Mouse (Mus musculus) activated CD4-positive, CD25-positive, alpha-beta regulatory T cell, adult 4 months (primary cell): ENCODE results near the gene Zmynd19. TPM values are rescaled to one million over a fixed set of nuclear protein-coding genes. Genes with fewer than 3 reads are reported as not detected.
A peak's percentile ranks its signal among the peaks of the same experiment; 100 is the strongest.

ENCODE experiments used
- ATAC-seq: one replicate; pipeline ENCODE4 v1.8.0; 2017
- polyA plus RNA-seq, 2 experiments: library from polyadenylated mRNA; unstranded; fragments of 100-300 nt; shearing (Covaris generic); gene quantifications; one replicate each; pipeline ENCODE4 v1.2.1; 2017

The Zmynd19 gene
- 1 to 10 TPM; 1.3 to 1.8 TPM for polyA plus RNA-seq

- peak; percentile 97 for ATAC-seq
Observed at GRCm38 (mm10) chr2:24949421-24950188, at the start of gene Zmynd19. TSS of gene Zmynd19 (plus strand) at chr2:24949792.

DNA sequence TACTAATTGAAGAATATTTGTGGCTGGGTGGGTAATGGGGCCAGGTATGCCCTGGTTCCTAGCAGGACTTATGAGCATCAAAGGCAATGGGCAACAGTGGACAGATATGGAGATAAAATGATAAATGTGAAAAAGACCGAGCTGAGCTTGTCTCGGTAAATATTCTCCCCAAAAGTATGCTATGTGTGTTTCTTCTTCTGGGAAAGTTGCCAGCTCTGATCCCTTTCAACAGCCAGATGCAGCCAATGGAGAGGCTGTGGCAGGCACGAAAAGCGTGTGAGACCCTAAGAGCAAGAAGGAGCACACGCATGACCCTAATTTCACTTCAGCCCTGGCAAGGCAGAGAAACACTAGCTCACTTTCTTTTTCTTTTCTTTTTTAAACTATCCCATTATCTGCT lies 48.5 kb upstream of the Zmynd19 start:
- no peak for ATAC-seq

DNA sequence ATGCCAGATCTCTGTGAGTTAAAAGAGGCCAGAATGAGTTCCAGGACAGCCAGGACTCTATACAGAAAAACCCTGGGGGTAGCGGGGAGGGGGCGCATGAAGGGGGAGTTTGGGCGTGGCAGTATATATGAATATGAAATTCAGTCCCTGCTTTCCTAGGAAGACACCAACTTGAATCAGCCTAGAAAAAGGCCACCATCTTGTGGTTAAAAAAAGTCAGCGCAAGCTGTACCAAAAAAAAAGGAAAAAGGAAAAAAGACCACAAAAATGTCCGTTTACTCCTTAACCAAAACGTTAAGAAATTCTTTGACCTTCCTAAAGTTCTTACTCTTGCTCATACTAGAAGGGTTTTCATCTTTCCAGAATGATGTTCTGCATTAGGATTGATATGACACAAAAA lies 46.6 kb upstream of the Zmynd19 start:
- ATAC-seq: no peak

DNA sequence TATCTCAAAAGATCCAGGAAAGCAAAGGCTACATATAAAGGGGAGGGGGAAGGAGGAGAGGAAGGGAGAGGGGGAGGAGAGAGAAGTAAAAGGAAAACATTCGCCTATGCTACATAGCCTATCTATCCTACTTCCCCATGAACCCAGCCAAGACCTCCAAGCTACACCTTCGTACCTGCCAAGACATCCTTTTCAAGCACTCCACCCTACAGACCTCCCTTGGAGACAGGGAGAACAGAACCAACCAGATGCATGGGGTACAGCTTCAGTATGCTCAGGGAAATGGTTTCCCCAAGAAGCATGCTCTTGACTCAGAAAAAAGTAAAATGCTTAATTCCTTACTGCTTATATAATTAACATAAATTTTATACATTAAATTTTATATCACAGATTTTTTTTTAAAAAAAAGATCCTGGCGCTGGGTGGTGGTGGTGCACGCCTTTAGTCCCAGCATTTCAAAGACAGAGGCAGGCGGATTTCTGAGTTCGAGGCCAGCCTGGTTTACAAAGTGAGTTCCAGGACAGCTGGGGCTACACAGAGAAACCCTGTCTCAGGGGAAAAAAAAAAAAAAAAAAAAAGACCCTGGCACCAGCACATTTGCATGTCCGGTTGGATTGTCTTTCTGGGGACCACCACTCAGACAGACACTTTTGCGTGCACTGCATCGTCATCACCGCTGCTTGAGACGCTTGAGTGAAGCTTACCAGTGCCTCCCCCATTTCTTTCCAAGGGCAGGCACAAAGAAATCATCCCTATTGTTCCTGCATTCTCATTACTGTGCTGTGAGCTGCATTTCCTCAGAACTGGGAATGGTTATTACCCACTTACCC lies 44.6 kb upstream of the Zmynd19 start:
- no peak for ATAC-seq

- ATAC-seq: no peak
Observed at GRCm38 (mm10) chr2:24905653-24906155, 43.9 kb upstream of the Zmynd19 start.

DNA sequence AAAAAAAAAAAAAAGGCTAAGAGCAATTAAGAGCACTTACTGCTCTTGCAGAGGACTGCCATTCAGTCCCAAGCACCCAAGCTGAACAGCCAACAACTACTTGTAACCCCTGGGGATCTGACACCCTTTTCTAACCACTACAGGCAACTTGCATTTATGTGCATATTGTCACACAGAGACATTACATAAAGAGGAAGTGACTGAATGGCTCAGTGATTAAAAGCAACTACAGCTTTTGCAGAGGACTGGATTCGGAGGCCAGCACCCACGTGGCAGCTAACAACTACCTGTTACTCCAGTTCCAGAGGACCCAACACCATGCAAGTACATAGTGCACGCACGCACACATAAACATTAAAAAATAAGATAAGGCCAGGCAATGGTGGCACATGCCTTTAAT lies 39.1 kb upstream of the Zmynd19 start:
- no peak for ATAC-seq

- no peak for ATAC-seq
Observed at GRCm38 (mm10) chr2:24912189-24912588, 37.4 kb upstream of the Zmynd19 start.

GRCm38 (mm10) chr2:24912589-24912988 lies 37.0 kb upstream of the Zmynd19 start:
- no peak for ATAC-seq

DNA sequence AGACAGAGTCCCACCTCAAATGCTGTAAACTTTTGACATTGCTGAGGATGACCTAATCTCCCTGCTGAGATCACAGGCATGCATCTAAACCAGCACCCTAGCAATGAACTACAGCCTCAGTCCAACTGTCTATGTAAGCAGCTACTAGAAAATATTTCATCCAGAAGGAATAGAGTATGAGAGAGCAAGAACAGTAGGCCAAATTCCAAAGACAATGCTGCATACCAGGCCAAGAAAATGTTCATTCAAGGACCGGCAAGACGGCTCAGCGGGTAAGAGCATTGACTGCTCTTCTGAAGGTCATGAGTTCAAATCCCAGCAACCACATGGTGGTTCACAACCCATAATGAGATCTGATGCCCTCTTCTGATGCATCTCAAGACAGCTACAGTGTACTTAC lies 34.8 kb upstream of the Zmynd19 start:
- no peak for ATAC-seq

GRCm38 (mm10) chr2:24918930-24919838 lies 30.4 kb upstream of the Zmynd19 start, which contains the start of gene Ehmt1:
TSS of gene Ehmt1 (minus strand) at chr2:24919614.
- ATAC-seq: peak; percentile 87

GRCm38 (mm10) chr2:24919839-24920175 lies 29.8 kb upstream of the Zmynd19 start:
- peak; percentile 47 for ATAC-seq

DNA sequence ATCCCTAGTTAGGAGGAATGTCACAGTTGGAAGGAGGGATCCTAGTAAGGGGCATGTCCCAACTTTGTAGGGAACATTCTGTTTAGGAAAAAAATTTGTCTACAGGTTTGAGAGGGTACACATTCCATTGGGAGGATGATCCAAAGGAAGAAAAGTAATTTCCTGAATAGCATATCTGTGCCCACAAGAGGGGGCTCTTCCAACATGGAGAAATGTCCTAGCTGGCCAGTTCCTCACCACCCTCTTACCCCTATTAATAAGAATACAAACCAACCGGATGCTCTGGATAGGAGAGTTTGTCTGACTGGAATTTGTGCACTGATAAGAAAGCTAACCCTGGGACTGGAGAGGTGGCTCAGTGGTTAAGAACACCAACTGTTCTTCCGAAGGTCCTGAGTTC lies 26.0 kb upstream of the Zmynd19 start:
- no peak for ATAC-seq

DNA sequence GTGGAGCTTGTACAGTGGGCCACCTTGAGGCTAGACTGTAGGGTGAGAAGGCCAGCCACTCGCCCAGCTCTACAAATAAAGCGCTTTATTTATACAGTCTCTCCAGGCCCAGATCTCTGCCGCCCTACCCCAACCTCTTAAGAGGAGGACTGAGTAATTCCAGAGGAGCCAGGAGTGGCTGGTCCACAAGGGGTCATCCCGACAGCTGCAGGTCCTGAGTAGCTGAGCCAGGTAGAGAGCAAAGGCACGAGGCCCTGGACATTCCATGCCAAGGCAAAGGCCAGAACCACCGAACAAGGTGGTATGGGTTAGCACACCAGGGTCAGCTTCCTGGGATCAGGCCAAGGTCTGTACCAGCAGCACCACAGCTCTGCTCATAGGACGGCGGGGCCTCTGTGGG lies 24.3 kb upstream of the Zmynd19 start:
- ATAC-seq: no peak

GRCm38 (mm10) chr2:24926345-24926964 lies 23.1 kb upstream of the Zmynd19 start:
- no peak for ATAC-seq

DNA sequence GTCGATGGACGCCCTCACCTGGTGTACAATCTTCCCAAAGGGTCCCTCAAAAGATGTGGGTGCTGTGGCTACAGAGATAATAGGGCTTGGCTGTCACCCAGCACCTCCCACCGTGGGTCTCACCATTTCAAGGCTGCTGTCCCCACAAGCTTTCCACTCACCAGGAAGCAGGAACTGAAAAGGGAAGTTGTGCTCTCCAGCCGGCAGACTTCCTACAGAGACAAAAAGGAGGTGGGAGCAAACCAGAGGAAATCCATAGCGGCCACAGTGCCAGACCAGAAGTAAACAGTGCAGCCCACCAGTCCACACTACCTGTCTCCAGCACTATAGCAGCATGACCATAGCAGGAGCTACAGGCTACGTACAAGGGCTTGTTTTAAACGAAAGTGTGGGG lies 22.6 kb upstream of the Zmynd19 start:
- ATAC-seq: no peak

DNA sequence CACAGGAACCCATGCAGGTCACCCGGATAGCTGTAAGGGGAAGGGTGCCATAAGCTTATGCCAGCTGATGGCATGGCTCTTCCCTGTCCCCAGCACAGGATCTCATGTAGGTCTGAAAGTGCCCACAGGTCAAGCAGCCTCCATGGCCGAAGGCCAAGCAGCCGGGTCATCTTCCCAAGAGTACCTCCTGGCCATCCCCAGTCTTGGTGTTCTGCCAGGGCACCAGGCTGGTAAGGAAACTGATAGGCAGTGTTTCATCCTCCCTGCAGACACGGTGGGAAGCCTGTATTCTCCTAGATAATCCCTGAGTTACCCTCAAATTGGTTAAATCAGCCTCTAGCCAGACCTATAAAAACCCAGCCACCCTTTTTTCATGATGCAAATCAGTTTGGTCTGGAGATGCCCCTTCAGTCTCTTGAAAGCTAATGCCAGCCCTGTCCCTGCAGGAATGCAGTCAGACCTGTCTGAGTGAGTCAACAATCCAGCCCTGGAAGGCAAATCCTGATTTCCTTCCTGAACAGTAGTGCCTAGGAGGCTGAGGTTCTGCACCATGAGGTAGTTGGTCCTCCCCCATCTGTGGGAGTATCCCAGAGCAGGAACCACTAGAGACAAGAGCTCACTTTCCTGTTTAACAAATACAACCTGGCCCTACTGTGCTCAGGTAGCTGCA lies 21.6 kb upstream of the Zmynd19 start:
- ATAC-seq: no peak

- ATAC-seq: peak; percentile 18
Observed at GRCm38 (mm10) chr2:24929119-24929518, 20.5 kb upstream of the Zmynd19 start.

DNA sequence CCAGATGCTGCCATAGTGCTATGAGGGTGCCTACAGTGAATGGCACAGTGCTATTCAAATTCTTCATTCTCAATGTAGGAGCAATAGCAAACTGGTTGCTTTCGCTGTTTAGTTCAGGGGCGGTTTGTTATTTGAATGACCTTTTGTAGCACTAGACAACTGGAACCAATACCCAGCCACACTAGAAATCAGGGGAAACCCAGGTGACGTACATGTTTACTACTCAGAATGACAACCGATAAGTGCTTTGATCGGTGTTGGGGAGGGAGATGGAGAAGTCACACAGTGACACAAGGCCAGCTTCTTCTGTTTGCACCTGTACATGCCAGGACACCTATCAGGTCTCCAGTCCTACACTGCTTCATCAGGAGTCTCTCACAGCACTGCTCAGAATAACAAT lies 20.0 kb upstream of the Zmynd19 start:
- peak; percentile 81 for ATAC-seq

DNA sequence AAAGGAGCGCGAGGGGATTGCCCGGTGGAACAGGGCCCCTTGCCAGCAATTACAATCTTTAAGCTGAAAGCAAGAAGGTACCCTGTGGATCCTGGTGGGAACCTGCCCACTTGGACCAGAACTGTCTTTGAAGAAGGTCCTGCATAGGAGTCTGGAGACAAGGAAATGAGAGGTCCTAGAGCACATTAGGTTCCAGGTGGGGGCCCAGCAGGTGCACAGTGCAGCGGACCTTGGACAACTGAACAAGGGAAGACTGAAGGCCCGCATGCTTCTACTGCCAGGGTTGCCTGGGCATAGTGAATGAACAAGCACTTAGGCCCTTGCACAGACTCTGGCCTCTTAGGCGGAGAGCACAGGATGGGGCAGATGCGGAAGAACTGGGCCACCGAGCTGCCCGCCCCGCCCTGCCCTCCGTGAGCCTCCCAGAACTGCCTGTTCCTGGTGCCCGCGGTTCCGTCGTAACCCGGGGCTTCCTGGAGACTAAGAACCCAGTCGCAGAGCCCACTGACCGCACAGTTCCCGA lies 15.1 kb upstream of the Zmynd19 start:
- peak; percentile 53 for ATAC-seq

GRCm38 (mm10) chr2:24935057-24935796 lies 14.4 kb upstream of the Zmynd19 start, which contains the start of gene Arrdc1:
TSS of gene Arrdc1 (minus strand) at chr2:24935252.
- ATAC-seq: peak; percentile 71

DNA sequence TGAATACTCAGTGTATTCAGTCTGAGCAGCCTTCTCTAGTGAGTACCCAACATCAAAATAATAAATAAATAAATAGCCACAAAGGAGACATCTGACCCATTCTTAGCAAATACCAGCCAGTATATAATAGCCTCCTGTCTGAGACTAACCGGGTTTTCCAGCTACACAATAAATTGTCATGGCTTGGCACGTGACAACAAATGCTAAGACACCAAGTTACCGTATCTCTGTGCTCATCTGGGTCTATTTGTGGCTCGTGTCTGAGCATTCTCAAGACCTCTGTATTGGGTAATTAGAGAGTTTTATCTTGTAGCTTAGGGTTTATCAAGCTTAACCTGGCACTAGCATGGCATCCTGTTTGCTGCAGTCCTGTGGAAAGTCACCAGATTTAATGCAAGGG lies 7.5 kb upstream of the Zmynd19 start:
- ATAC-seq: no peak
